Mouse (Mus musculus): ENCODE results near the gene Atp11a.

DNA sequence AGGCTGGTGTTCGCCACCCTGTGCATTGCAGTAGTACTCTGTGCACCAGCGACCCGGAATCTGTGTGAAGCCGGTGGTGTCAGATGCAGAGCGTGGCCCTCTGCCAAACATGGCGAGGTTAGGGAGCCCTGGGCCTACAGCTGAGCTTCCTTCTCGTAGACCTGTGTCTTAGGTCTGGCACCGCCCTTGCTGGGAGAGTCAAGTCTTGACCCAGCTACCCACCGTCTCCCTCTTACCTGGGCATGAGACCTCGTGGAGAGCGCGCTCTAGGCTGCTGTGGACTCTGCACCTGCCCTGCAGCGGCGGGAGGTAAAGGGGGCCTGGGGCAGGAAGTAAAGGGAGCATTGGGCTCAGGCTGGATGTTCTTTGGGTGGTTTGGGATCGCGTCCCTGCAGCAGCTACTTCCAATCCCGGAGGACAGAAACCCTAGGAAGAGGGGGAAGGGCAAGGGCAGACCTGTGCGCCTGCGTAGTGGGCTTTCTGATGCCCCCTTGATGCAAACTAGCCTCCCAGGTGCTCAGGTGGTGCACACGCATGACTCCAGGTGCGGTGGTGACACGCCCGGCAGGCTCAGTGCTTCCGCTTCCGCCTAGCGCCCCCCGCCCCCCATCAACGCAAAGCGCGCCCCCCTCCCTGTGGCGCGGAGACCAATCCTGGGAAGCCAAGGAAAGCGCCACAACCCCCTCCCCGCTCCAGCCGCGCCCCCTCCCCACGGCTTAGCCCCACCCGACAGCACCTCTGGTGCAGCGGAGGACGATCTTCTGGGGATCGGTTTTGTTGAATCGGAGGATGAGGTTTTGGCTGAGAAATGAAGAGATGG is 158.6 kb downstream of the Atp11a start:
- TF ChIP-seq POLR2A (IDR thresholded peaks at IDR 0.05; ENCODE audit: low read depth, low read length) (no peak), CTCF (IDR thresholded peaks at IDR 0.05; ENCODE audit: extremely low read depth, insufficient read depth, insufficient read length, insufficient replicate concordance) (no peak)

Measured in spleen, adult 2 months (tissue).